Mouse (Mus musculus) heart, adult 2 months (tissue): Measurements from ENCODE around the gene Tmed8.

Source experiments
- CTCF ChIP-seq: fragments of 200-600 bp; IDR thresholded peaks from 2 replicates; pipeline ENCODE4 v1.8.1; 2022; ENCODE audit warnings: antibody characterized with exemption, mild to moderate bottlenecking, moderate library complexity
- POLR2A ChIP-seq: fragments of 200-500 bp; IDR thresholded peaks from 2 replicates; pipeline ENCODE4 v1.6.1; 2011; ENCODE audit warnings: mild to moderate bottlenecking, low read depth, low read length, control low read depth; ENCODE audit not compliant: insufficient read depth

DNA sequence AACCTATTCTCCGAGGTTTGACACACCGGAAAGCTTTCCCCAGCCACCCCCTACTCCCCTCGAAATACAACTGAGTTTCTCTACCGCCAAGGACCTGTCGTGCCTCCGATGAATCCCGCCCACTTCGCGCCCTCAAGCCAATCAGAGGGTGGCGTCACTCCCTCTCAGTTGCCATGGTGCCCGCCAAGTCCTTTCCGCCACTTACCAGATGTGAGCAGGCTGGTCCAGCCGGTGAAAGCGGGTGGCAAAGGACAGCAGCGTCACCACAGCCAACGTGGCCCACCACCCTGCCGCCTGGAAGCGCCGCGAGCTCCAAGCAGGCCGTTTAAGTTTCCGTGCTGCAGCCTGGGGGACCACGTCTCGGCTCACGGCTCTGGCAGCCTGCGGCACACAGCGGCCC is 53.3 kb downstream of the Tmed8 start, which contains the start of gene Gstz1:
- TF ChIP-seq CTCF (no peak), POLR2A (no peak)
